Mouse (Mus musculus) retina, adult 2 months (tissue): ENCODE results near the gene Nipal1.
A peak's percentile ranks its signal among the peaks of the same experiment; 100 is the strongest.

Experiments used
- DNase-seq: peaks from one replicate; pipeline ENCODE4 v3.0.0-alpha.2; 2012; ENCODE audit warnings: low read depth, low spot score

Nipal1 gene

DNA sequence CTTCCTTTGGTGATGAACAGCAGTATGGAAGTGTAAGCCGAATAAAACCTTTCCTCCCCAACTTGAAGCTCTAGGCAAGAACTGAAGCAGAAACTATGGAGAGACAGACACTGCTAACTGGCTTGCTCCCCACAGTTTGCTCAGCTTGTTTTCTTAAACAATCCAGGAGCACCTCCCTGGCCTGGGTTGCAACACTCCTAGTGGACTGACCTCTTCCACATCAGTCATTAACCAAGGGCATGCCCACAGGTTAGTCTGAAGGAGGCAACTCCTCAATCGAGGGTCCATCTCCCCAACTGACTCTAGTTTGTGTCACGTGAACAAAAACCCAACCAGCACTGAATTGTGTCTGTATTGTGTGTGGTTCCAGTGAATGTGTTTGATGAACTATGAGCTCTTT is 17.3 kb downstream of the Nipal1 start:
- DNase-seq, result no peak

DNA sequence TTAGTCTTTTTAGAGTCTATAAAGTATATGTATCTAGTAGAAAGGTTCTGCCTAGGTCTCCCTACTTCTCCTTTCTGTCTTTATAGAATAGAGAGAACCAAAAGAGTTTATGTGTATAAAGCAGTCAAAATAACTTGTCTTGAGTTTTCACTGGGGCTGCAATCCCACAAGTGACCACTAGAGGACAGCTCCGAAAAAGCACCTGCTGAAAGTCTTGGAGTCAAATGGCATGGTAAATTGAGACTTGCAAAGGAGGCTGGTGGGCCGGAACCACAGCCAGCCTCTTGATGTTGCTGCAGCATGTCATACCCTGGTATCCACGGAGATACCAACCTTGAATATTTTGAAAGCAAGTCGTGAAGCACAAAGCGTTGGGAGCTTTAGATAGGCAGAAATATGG is 17.7 kb downstream of the Nipal1 start:
- no peak for DNase-seq

DNA sequence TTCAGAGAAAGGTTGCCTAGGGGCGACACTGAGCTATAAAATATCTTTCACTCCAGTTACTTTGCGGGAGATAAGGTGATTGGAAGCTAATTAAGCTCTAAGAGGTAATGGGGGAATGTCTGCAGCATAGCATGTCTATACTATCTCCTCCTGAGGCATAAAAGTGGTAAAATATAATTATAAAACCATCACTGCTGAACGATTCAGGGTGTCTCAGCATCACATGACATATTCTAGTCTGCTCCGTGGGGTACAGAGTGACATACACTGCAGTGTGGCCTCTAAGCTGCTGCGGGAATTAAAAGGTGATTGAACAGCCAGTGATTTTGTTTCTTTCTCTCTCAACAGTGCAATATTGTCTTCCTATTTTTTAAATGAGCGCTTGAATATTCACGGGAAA is 18.8 kb downstream of the Nipal1 start:
- DNase-seq, result no peak

DNA sequence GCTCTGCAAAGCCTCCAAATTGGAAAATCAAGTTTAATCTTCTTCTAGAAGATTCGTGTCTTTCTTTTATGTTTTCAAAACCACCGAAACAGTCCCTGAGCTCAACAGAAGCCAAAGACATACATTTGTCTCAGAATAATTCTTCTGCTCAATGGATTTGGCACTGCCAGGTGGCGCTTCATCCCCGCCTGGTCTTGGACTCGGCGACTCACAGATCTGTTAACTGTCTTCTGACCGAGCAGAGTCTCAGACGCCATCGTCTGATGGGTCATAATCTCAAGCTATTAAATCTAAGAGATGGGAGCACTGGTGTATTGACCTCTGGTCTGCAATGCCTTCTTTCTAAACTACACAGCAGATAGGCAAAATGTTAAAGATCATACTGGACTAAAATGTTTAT is 20.8 kb downstream of the Nipal1 start:
- DNase-seq, result no peak

DNA sequence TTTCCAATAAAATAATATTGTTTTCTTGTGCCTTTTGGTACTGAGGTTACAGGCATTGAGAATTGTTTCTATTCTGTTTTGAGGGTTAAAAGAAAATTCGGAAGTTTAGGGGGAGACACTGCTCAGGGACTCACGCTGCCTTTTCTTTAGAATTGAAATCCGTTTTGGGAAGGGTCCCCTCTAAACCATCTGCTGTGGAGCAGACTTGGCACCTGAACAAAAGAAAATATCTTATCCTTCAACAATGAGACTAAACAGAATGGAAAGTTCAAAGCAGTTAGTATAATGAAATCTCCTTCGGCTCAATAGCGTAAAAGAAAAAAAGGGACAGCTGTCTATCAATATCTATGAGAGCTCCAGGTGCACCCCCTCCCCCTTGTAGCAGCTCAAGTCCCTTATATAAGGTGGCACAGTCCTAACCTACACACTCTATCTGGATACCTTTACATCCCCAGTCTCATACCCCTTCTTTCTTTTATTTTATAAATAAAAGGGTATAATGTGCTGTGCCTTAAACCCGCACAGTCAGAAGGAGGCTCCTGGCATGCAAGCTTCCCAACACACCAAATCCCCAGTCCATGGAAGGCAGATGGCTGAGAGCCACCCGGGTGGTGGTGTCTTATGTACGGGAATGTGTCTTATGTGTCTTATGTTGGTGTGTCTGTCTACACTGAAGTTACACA is 23.6 kb downstream of the Nipal1 start:
- DNase-seq, result no peak

DNA sequence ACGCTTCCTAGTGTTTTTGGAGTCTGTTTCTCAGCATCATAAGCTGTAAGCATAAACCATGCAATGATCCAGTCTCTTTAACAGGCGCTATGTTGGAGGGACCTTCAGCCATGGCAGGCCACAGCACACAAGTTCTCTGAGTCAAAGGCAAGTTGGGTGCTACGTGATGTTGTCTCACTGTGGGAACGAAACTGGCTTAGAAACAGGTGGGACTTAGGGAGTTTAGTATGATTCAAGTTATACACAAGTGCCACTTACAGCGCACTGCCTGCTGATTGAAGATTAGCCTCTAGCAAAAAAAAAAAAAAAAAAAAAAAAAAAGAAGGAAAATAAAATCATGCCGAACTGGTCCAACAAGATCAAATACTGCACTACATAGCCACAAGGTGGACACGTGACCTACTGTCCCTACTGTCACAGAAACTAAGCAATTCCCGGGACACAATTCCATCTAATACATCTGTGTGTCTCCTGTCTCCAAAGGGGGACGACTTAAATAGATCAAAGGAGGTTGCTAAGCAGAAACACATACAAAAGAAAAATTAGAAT is 27.5 kb downstream of the Nipal1 start:
- DNase-seq, result no peak

DNA sequence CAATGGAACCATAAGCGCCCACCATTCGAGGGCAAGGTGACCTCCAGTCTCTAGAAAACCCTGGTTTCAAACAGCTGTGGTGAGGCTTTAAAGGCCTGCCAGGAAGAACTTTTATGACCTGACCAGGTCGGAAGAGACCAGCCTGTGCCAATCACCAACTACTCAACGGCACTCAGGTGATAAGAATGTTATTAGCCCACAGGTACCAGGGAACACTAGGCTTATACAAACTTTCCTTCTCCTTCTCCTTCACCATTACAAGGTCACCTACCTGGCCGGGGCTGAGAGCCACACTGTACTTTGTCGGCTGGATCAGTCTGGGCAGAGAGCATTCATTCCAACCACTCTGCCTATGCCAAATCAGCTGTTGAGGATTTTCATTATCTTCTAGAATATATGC is 33.9 kb downstream of the Nipal1 start:
- DNase-seq, result no peak

DNA sequence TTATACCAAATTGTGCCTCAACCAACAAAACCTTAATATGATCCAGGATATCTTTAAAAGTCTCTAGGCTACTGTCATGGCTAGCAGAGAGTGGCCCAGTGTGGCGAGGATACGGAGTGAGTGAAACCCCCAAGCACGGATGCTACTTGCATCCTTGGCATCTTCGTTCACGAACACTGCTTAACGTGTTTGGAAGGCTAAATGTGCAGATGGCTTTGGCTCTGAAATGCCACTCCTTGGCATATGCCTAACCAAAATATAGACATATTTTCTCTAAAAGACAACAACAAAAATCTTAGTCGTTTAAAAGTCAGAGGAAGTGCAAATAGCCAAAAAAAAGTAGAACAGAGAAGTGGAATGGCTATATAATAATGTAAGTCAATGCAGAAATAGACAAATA is 42.0 kb downstream of the Nipal1 start:
- no peak for DNase-seq

DNA sequence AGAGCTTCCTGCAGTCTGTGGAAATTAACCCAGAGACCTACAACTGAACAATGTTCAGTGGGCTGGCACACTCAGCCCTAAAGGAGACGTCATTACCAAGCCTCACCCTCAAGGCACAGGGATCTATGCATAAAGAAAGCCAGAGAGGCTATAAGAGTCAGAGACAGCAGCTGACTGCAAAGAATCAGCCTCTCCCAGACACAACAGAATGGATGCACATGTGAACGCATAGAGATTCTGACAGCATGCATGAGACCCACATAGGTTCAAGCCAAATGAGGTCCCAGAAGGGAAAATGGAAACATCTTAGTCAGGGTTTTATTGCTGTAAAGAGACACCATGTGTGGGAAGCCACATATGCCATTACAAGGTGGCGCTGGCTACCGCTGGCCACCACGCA is 42.9 kb downstream of the Nipal1 start:
- DNase-seq, result no peak

DNA sequence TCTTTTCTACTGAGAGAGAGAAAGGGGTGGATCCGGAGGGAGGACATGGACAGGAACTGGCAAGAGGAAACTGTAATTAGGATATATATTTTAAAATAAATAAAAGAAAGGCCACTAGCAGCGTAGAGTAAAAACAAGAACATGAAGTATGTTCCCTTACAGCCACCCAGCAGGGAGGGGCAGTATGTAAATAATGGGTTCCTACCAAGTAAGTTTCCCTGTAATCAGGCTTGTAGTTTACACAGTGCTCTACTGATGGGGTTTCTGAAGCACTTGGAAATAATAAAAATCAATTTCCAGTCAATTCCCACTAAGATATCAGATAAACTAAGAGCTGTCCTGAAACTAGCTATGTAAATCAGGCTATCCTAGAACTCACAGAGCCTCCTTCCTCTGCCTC is 47.1 kb downstream of the Nipal1 start:
- DNase-seq, result no peak

DNA sequence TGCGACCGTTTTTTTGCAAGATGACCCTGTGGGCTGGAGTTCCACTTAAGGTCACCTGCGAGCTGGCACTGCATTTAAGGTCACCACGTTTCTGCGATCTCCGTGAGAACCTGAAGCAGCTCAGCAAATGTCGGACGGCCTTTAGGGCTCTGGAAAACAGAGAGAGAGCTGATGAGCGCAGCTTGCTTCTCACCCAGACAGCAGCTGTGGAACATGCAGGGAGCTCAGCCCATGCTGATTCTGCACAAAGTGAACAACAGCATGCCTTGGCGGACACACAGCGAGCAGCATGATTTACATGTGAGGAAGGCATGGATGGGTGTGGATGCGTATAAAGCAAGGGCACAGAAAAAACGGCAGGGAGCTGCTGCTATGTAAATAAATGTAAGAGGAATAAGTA is 48.9 kb downstream of the Nipal1 start:
- DNase-seq, result no peak

DNA sequence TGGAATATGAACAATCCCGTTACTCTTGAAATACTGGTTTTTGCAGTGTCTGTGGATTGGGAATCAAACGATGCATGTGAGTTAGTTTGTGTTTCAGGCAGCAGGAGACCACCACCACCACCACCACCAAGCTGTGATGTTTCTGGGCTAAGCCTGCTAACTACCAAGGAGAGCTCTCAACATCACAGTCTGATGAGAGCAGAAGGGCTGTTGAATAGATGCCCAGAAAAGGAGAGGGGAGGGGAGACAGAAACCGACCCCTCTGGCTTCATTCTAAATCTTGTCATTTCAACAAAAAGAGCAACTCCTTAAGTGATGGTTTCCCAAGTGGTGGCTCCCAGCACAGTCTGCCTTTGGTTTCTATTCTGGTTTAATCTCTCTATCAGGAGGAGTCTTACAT is 50.7 kb downstream of the Nipal1 start:
- no peak for DNase-seq

DNA sequence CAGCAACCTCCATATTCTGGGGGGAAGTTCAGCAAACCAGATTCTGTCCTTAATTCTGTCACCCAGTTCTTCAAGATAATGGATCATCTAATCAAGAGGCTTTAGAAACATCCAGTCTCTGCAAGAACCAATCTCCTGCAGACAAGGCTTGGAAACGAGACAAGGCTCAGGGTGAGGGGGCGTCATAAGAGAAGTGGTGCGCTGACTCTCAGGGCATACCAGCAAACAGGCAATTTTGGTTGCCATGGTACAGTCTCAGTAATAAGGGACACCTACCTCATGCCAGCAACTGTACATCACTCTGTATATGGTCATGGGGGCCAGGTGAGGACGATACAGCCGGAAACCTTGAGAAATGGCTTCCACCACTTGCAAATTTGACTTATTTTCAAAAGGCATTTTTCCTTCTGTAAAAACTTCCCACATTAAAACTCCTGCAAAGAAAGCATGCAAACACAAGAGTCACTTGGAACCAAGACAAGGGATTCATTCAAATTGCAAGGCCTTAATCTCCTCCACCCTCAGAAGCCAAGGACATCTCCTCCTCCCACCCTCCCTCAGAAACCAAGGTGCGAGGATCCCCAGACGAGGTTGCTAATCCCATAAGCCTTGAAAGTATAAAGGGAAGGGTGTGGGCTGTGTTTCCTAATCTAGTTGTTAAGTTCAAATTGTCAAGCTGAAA is 51.4 kb downstream of the Nipal1 start:
- DNase-seq, result peak; percentile 47

DNA sequence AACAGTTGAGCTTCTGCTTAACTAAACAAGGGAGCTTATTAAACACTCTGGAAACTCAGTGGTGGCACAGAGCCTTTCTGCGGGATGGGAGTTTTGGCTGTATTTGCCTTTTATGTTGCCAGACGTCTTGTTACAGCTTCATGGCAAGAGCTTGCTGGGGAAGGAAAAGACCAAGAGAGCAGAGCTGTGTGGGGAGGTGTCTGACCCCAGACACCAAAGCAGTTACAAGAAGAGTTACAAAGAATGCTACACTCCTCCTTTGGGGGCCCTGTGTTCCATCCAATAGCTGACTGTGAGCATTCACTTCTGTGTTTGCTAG is 51.9 kb downstream of the Nipal1 start:
- no peak for DNase-seq

DNA sequence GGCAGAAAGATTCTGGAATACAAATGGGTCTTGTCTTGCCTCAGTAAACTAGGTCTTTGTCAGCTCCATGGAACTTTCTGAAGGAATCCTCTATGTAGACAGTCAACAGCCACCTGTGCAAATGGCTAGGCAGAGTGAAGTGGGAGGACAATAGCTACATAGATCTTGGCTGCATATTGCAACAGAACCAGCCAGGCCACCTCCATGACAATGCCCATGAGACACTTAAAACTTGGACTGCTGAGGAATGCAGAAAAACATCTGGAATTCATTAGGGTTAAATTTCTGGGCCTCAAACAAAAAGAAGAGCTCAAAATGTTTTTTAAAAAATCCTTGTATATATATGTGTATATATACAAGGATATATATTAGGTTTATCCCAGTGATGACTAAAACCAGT is 54.6 kb downstream of the Nipal1 start:
- no peak for DNase-seq

DNA sequence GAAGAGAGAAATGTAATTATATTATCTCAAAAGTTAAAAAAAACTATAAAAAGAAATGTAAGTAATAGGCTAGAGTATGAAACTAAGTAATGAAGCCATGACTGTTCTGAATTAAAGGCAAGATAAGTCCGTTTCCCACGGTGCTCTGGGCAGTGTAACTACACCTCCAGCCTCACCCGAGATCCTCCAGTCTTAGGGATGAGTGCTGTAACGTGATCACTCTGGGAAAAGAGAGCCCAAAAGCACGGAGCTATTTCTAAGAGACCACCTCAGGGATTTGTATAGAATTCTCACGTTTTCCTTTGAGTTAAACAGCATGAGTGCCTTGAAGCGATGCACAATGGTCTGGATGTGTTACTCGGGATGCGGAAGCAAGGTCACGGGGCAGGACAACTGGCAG is 58.5 kb downstream of the Nipal1 start:
- no peak for DNase-seq

DNA sequence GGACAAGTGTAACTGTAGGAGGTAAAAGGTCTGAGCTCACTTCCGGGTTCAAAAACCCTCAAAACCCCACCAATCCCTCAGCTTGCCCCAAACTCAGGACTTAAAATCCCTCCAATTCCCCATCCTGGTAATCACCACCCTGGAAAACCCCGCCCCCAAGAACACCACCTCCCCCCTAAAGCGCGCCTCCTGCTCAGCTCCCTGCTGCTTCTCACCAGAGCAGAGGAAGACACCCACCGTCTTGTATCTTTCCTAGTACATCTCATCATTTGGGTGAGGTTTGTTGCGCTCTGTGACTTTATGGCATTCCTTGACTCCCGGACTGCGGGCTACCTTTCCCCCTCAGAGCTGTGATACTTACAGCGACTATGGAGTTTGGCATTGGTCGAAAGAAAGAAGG is 59.1 kb downstream of the Nipal1 start:
- no peak for DNase-seq

DNA sequence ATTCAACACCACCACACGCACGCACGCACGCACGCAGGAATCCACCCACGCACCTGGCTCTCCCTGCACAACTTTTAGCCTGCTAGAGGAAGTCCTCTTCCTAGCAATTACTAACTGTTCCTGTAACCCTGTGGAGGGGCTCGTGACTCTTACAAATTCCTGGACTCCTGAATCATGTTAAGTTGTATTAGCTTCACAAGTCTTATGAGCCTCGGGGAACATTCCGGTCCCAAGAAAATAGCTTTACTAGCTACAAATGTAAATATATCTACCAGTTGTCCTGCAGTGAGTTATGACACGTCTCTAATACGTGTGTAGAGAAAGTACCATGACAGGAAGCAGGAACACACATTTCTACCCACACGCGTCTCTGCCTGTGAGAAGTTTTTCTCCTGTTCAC is 61.9 kb downstream of the Nipal1 start:
- no peak for DNase-seq

DNA sequence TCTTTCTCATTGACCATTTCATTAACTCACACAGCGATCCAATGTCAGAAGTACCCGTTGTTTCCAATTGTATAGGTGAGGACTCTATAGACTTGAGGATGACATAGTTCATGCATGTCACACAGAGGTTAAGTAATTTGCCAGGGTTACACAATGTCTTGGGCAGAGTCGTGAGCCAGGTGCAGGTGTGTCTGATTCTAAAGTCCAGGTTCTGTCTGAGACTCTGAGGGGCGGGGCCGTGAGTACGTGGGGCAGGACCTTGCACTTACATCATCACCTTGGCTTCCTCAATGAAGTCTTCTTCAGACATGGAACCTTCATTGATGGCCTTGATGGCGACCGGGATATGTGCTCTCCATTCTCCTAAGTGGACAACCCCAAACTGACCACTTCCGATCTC is 62.4 kb downstream of the Nipal1 start:
- no peak for DNase-seq

DNA sequence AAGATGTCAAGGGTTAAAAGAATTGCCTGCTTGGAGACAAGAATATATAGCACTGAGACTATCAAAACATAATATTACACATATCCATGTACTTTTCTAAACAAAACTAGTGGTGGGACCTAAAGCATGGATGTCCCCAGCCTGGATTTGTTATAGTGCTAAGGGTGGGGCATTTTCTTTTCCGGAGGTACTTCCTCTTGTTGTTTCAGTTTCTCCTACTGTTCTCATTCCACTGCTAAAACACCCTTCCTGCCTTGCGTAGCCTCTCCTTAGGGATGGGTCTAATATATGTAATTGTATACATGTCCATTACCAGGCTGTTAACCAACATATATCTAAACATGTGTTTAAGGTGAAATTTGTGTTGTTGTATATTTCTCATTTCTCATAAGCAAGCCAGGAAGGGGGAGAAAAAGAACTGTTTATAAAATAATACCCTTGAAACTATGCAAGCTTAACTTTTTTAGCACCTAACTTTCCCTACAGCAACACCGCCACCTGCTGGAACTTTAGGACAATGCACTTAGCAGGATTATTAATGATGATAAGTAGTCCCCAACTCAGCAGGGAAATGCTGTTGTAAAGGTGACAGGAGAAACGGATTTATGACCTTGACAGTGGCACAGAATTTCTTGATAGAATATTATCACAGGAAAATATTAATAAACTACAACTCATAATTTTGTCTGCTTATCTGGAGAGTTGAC is 63.1 kb downstream of the Nipal1 start:
- peak; percentile 56 for DNase-seq

DNA sequence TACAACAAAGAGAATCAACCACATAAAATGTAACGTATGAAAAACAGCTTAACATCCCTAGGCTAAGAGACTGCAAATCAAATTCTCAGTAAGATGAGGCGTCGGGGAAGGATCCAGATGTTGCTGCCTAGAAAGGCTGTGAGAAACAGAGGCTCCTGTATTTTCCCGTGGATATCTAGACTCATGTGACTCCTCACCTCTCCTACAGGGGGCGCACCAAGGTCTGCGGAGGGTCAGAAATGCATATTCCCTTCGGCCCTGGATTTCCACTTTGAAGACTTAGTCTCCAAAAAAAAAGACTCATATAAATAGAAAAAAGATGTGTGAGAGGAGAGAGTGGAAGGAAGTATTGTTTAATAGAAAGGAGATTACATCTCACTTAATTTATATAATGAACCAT is 73.0 kb downstream of the Nipal1 start:
- DNase-seq, result no peak
